Mouse (Mus musculus): ENCODE data around the gene Gm20388.

The Gm20388 gene

GRCm38 (mm10) chr8:120979210-120979609 is 1068.6 kb downstream of the Gm20388 start:
- no peak for DNase-seq (ENCODE audit: low spot score in 2 of 2)

GRCm38 (mm10) chr8:120980948-120981347 is 1070.3 kb downstream of the Gm20388 start:
- DNase-seq (ENCODE audit: low spot score in 2 of 2), result no peak

GRCm38 (mm10) chr8:120984888-120985287 is 1074.2 kb downstream of the Gm20388 start:
- DNase-seq (ENCODE audit: low spot score in 2 of 2), result no peak

GRCm38 (mm10) chr8:120986022-120986421 is 1075.4 kb downstream of the Gm20388 start:
- no peak for DNase-seq (ENCODE audit: low spot score in 2 of 2)

GRCm38 (mm10) chr8:120993738-120994137 is 1083.1 kb downstream of the Gm20388 start:
- no peak for DNase-seq (ENCODE audit: low spot score in 2 of 2)

GRCm38 (mm10) chr8:120995424-120995823 is 1084.8 kb downstream of the Gm20388 start:
- DNase-seq (ENCODE audit: low spot score in 2 of 2), result no peak

DNA sequence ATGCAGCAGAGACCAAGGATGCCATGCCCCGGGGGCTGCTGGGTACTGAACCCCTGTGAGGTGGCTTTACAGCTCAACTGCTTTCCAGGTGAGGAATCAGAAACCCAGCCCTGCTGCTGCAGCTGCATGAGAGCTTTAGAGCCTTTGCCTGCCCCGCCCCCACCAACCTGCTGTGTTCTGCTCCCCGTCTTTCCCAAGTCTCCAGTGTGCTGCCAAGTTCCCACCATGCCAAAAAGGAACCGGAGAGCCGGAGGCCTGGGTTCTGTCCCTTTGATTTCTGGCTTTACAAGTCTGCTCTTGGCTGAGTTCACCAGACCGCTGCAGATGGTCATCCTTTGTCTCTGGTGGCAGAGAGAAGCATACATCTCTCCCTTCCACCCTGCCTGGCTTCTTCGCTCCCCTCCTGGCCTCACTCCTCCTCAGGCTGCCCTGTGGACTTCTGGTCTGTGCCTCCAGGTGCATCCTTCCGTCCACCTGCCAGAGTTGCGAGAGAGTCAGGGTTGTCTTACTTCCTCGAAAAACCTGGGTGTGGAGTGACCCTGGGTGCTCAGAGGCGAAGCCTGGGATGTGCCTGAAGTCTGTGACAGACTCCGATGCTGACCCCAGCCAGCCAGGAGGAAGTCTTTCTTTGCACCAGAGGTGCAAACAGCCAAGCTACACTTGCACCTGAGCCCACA is 1086.4 kb downstream of the Gm20388 start:
- DNase-seq (ENCODE audit: low spot score in 2 of 2), result no peak

- DNase-seq (ENCODE audit: low spot score in 2 of 2), result no peak
Measured at GRCm38 (mm10) chr8:120997926-120998325, 1087.3 kb downstream of the Gm20388 start.

DNA sequence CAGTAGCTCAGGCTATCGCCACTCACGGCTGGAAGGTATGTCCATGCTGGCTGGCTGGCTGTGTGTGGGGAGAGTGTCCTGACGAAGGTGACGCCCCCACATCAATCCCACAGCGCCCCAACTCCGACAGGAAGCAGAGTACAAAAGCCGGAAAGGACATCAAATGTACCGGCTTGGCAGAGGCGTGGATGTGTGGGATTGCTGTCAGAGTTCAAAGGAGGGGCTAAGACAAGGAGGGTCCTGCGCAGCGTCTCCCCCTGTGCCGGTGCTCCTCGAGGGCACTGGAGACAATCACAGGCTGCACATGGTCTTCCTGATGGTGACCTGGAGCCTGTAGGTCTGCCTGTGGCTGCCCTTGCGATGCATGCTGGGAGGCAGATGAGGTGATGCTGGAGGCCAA is 1088.3 kb downstream of the Gm20388 start:
- DNase-seq (ENCODE audit: low spot score in 2 of 2), result no peak

DNA sequence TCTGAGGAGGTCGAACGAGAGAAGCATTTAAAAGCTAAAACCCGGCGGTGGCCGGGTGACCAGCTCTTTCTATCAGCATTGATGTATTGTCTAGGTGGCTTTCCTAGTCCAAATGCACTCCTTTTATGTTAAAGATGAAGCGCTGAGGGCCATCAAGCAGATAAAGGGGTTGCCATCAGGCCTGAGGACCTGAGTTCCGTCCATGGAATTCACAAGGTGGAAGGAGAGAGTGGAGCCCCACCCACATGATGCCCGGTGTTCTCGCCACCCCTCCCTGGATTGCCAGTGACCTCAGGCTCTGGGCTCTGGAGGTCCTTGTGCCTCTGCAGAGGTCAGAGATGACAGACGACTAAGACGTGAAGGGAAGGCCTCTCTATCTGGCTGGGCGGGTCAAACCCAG is 1091.3 kb downstream of the Gm20388 start:
- DNase-seq (ENCODE audit: low spot score in 2 of 2), result no peak

DNA sequence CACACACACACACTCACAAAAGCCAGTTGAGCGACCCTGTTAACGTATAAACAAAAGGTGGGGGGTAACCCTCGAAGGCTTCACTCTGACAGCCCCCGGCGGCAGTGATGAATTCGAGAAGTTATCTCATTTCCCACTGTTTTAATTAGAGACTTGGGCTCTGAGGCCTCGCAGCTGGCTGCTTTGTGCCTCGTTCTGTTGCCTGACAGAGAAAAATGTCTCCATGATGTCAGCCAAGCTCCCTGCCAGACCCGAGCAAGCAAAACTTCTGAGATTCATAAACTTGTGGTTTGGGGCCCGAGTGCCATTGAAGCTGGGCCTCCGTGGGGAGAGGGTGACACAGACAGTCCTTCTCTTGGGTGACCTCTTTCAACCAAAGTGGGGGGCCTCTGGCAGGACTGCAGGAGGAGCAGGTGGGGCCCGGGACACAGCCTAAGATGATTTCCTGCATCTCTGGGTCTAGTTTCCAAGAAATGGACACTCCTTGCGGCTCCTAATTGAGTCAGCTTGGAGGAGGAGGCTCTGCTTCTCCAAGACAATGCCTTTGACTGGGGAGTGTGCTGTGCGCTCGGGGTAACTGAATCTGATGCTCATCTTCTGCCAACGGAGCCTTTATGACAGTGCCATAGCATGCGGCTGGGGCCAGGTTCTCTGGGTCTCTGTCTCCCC is 1092.4 kb downstream of the Gm20388 start:
- DNase-seq (ENCODE audit: low spot score in 2 of 2), result no peak

DNA sequence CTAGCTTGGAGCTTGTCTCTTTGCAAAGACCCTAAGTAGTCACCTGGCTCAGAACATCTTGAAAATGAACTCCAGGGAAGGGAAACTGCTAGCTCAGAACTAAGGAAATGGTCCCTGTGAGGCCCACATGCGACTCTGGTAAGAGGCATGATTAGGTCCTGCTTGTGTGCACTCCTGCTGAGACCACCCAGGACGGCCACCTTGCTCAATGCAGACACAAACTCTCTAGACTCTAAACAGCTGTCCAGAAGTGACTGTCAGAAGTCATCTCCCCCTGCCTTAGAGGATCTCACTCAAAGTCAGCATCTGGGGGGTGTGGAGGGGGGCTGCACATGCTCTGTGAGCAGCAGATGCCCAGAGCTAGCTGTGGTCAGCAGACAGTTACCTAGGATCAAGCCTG is 1093.0 kb downstream of the Gm20388 start:
- no peak for DNase-seq (ENCODE audit: low spot score in 2 of 2)

DNA sequence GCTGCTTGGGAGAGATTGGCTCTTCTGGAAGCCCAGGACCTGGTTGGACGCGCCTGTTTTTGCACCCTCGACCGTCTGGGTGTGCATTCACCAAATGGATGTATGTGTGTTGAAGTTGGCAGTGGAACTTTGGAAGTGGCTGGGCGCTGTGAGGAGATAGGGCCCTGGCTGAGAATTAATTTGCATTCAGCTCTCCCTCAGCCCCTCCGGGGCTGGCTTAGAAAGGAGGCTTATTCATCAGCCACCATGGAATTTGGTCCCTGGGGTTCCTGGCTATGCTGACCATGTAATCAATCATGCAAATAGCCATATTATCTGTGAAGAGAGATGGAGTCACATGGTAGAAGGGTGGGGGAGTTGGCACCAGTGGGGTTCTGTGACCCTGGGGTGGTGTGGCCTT is 1102.7 kb downstream of the Gm20388 start:
- no peak for DNase-seq (ENCODE audit: low spot score in 2 of 2)

GRCm38 (mm10) chr8:121016621-121017020 is 1106.0 kb downstream of the Gm20388 start:
- DNase-seq (ENCODE audit: low spot score in 2 of 2), result no peak

- DNase-seq (ENCODE audit: low spot score in 2 of 2), result no peak
Measured at GRCm38 (mm10) chr8:121018236-121018635, 1107.6 kb downstream of the Gm20388 start.

GRCm38 (mm10) chr8:121021488-121021887 is 1110.8 kb downstream of the Gm20388 start:
- DNase-seq (ENCODE audit: low spot score in 2 of 2), result no peak

GRCm38 (mm10) chr8:121023003-121023402 is 1112.4 kb downstream of the Gm20388 start:
- DNase-seq (ENCODE audit: low spot score in 2 of 2), result no peak

- DNase-seq (ENCODE audit: low spot score in 2 of 2), result no peak
Measured at GRCm38 (mm10) chr8:121023736-121024135, 1113.1 kb downstream of the Gm20388 start.

DNA sequence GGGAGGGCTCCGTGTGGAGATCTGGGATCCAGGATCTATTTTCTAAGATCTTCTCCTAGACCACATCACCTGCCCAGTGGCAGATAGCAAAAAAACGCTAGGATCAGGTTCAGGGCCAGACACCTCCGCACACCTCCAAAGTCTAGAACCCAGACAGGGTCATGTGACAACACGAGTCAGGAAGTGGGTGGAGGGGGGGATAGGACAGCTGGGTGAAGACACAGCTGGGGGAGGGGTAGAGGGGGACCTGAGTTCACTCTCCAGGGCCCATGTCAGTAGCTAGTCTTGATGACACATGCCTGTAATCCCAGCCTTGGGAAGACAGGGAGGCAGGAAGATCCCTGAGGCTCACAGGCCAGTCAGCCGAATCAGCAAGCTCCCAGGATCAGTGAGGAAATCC is 1114.8 kb downstream of the Gm20388 start:
- no peak for DNase-seq (ENCODE audit: low spot score in 2 of 2)

GRCm38 (mm10) chr8:121027787-121028186 is 1117.1 kb downstream of the Gm20388 start:
- peak in 1 of 2 experiments; percentile 4 for DNase-seq (ENCODE audit: low spot score in 2 of 2)

DNA sequence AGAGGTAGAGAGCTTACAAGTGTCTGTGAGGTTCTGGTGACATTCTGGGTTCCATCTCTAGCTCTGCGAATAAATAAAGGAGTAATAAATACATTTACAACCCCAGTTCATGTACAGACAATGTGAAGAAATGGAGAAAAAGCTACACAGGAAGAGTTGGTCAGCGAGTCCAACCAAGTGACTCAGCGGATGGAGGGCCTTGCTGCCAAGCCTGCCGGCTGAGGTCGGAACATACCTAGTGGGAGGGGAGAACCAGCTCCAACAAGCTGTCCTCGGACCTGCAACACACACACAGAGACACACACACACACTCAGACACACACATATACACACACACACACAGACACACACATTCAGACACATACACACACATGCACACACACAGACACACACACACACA is 1118.4 kb downstream of the Gm20388 start:
- no peak for DNase-seq (ENCODE audit: low spot score in 2 of 2)

DNA sequence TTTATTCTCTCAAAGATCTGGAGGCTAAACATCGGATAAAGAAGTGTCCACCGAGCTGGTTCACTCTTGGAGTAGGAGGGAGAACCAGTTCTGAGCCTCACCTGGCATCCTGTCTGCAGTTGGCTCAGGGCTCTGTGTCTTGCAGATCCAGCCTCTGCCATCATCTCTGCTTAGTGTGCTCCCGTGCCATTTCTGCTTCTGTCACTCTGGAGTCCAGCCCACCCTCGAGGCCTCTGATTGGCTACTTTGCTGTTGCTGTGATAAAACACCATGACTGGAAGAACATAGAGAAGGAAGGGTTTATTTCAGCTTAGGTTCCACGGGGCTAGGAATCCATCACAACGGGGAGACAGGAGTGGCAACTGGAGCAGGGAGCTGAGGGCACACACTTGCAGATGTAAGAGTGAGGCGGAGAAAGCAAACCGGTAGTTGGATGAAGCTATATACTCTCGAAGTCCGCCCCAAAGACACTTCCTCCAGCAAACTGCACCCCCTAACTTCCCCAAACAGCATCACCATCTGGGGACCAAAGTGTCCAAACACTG is 1119.9 kb downstream of the Gm20388 start:
- no peak for DNase-seq (ENCODE audit: low spot score in 2 of 2)

- DNase-seq (ENCODE audit: low spot score in 2 of 2), result no peak
Measured at GRCm38 (mm10) chr8:121033299-121034013, 1122.8 kb downstream of the Gm20388 start.

Measured in left cerebral cortex, adult 9 months (tissue).